In genomic region chr15:103250195-103250740, GRCm38 (mm10) we compare ENCODE assay signal across 8 mouse cellular contexts. TPM values are rescaled to one million over a fixed set of nuclear protein-coding genes. Genes with fewer than 3 reads are reported as not detected.
A peak's percentile ranks its signal among the peaks of the same experiment; 100 is the strongest.
DNase-seq lines count a peak whose midpoint lies in the region; ATAC-seq and TF ChIP-seq lines count a peak whose summit lies in the region.

No protein-coding gene starts in this region.

- H3K36me3 ChIP-seq in neural tube, embryonic 15.5 days, result peaks cover 36% of the 10 kb centered on the region
- H3K36me3 ChIP-seq in intestine, embryonic 16.5 days (ENCODE audit: control insufficient read depth, insufficient read depth, low read length), result peaks cover 17% of the 10 kb centered on the region
- peaks cover 65% of the 10 kb centered on the region for H3K36me3 ChIP-seq in liver, embryonic 16.5 days (ENCODE audit: control insufficient read depth, insufficient read depth)

- H3K4me3 ChIP-seq in neural tube, embryonic 15.5 days (replicated peaks), result no peak overlapping the region
- H3K4me3 ChIP-seq in bone marrow, adult 2 months (replicated peaks; ENCODE audit: control insufficient read depth, low read depth, low read length), result peak overlapping the region; percentile 65
- H3K4me3 ChIP-seq in intestine, embryonic 16.5 days (ENCODE audit: low read length), result no peak overlapping the region
- H3K4me3 ChIP-seq in liver, embryonic 16.5 days (ENCODE audit: low read depth, low read length), result peak overlapping the region; percentile 76

- H3K4me2 ChIP-seq in neural tube, embryonic 15.5 days, result no peak overlapping the region
- H3K4me2 ChIP-seq in intestine, embryonic 16.5 days (ENCODE audit: low read depth, low read length), result no peak overlapping the region
- peak overlapping the region; percentile 90 for H3K4me2 ChIP-seq in liver, embryonic 16.5 days (ENCODE audit: low read depth, low read length)

- WGBS in neural tube, embryonic 15.5 days, result 20% methylated on average over 2 of the region's 2 CpGs
- 26% methylated on average over 2 of the region's 2 CpGs for WGBS in bone marrow, adult 2 months
- 25% methylated on average over 2 of the region's 2 CpGs for WGBS in intestine, embryonic 16.5 days
- WGBS in liver, embryonic 16.5 days (ENCODE audit: insufficient replicate concordance), result 35% methylated on average over 2 of the region's 2 CpGs

- H3K27me3 ChIP-seq in neural tube, embryonic 15.5 days (replicated peaks), result no peaks in the 10 kb centered on the region; the same call in 1 of the 2 replicates
- no peaks in the 10 kb centered on the region for H3K27me3 ChIP-seq in intestine, embryonic 16.5 days (replicated peaks; ENCODE audit: control insufficient read depth, insufficient read depth, low read length)
- no peaks in the 10 kb centered on the region for H3K27me3 ChIP-seq in liver, embryonic 16.5 days (ENCODE audit: control insufficient read depth, insufficient read depth, low read depth, low read length)

- H3K4me1 ChIP-seq in neural tube, embryonic 15.5 days, result peaks cover 12% of the 10 kb centered on the region
- peaks cover 1% of the 10 kb centered on the region; the same call in 1 of the 2 replicates for H3K4me1 ChIP-seq in bone marrow, adult 2 months (ENCODE audit: control insufficient read depth, insufficient read depth, low read length)
- H3K4me1 ChIP-seq in intestine, embryonic 16.5 days (ENCODE audit: control insufficient read depth, insufficient read depth, low read length), result peaks cover 8% of the 10 kb centered on the region
- H3K4me1 ChIP-seq in liver, embryonic 16.5 days (ENCODE audit: control insufficient read depth, low read depth, low read length), result peaks cover 46% of the 10 kb centered on the region

- no peak for TF ChIP-seq POLR2A in bone marrow, adult 2 months (IDR thresholded peaks at IDR 0.05; ENCODE audit: borderline replicate concordance, control insufficient read depth, low read depth, low read length)

- H3K9ac ChIP-seq in neural tube, embryonic 15.5 days (replicated peaks), result no peak overlapping the region
- H3K9ac ChIP-seq in intestine, embryonic 16.5 days (ENCODE audit: low read depth, low read length), result no peak overlapping the region
- peak overlapping the region; percentile 90 for H3K9ac ChIP-seq in liver, embryonic 16.5 days (ENCODE audit: low read depth, low read length)

- TF ChIP-seq CTCF in bone marrow, adult 2 months (IDR thresholded peaks at IDR 0.05; ENCODE audit: control insufficient read depth, insufficient read depth, low read length), result peak; percentile 99

- no peak overlapping the region for H3K27ac ChIP-seq in neural tube, embryonic 15.5 days (replicated peaks)
- peak overlapping the region; percentile 75 for H3K27ac ChIP-seq in bone marrow, adult 2 months (ENCODE audit: control insufficient read depth, insufficient read depth, low read depth, low read length, poor library complexity)
- no peak overlapping the region for H3K27ac ChIP-seq in intestine, embryonic 16.5 days (ENCODE audit: low read length)
- peak overlapping the region; percentile 99 for H3K27ac ChIP-seq in liver, embryonic 16.5 days (ENCODE audit: low read length)

- peak; percentile 83 for DNase-seq in neural tube, embryonic 10.5 days (ENCODE audit: extremely low spot score, low spot score)
- peak; percentile 82 for DNase-seq in gastrocnemius, adult 18-20 months (ENCODE audit: low spot score)
- peak; percentile 82 for DNase-seq in retina, postnatal 1 day
- DNase-seq in urinary bladder, postnatal 36 days (ENCODE audit: low spot score in 2 of 2), result peak; percentile 46 to 60

- H3K9me3 ChIP-seq in neural tube, embryonic 15.5 days (replicated peaks), result no peaks in the 10 kb centered on the region
- no peaks in the 10 kb centered on the region for H3K9me3 ChIP-seq in intestine, embryonic 16.5 days (ENCODE audit: control insufficient read depth, low read length)
- H3K9me3 ChIP-seq in liver, embryonic 16.5 days (replicated peaks; ENCODE audit: control insufficient read depth, low read length), result no peaks in the 10 kb centered on the region

- no peak; the same call in 1 of the 2 replicates for ATAC-seq in neural tube, embryonic 15.5 days (ENCODE audit: low FRiP score)
- ATAC-seq in intestine, embryonic 16.5 days, result peak; percentile 10; the same call in 1 of the 2 replicates
- ATAC-seq in liver, embryonic 16.5 days (ENCODE audit: low read depth), result peak; percentile 3; the same call in 1 of the 2 replicates

RNA-seq across cellular contexts. Expression of gene Nfe2, which starts 7.9 kb away (rescaled TPM):
- 0.99 and 4.6 TPM in 2 replicates for polyA plus RNA-seq in neural tube, embryonic 15.5 days (2015; fragmentation: Nextera tagmentation; extraction: Ambion mirVana)
- 218 and 304 TPM in 2 replicates for polyA plus RNA-seq in bone marrow, adult 2 months (2011; ENCODE audit: insufficient read depth, insufficient read length, low replicate concordance, missing spikeins)
- not detected for total RNA-seq in gastrocnemius, adult 18-20 months (2021)
- 3.4 and 5.2 TPM in 2 replicates for polyA plus RNA-seq in intestine, embryonic 16.5 days (2015; fragmentation: Nextera tagmentation; extraction: Ambion mirVana)
- 202 and 220 TPM in 2 replicates for polyA plus RNA-seq in liver, embryonic 16.5 days (2015; fragmentation: Nextera tagmentation; extraction: Ambion mirVana)

RNA-seq across cellular contexts. Expression of gene Hnrnpa1, which starts 10.0 kb away (rescaled TPM):
- polyA plus RNA-seq in neural tube, embryonic 15.5 days (2015; fragmentation: Nextera tagmentation; extraction: Ambion mirVana), result 582 and 600 TPM in 2 replicates
- 406 and 641 TPM in 2 replicates for polyA plus RNA-seq in bone marrow, adult 2 months (2011; ENCODE audit: insufficient read depth, insufficient read length, low replicate concordance, missing spikeins)
- total RNA-seq in gastrocnemius, adult 18-20 months (2021), result 10 to 100 TPM; 77.2 to 94.8 TPM
- polyA plus RNA-seq in intestine, embryonic 16.5 days (2015; fragmentation: Nextera tagmentation; extraction: Ambion mirVana), result 472 and 503 TPM in 2 replicates
- polyA plus RNA-seq in liver, embryonic 16.5 days (2015; fragmentation: Nextera tagmentation; extraction: Ambion mirVana), result 174 and 193 TPM in 2 replicates

RNA-seq across cellular contexts. Expression of gene Cbx5, which starts 10.7 kb away (rescaled TPM):
- polyA plus RNA-seq in neural tube, embryonic 15.5 days (2015; fragmentation: Nextera tagmentation; extraction: Ambion mirVana), result 102 and 107 TPM in 2 replicates
- polyA plus RNA-seq in bone marrow, adult 2 months (2011; ENCODE audit: insufficient read depth, insufficient read length, low replicate concordance, missing spikeins), result 178 and 226 TPM in 2 replicates
- 10 to 100 TPM; 25.4 to 35.6 TPM for total RNA-seq in gastrocnemius, adult 18-20 months (2021)
- polyA plus RNA-seq in intestine, embryonic 16.5 days (2015; fragmentation: Nextera tagmentation; extraction: Ambion mirVana), result 60.0 and 70.4 TPM in 2 replicates
- polyA plus RNA-seq in liver, embryonic 16.5 days (2015; fragmentation: Nextera tagmentation; extraction: Ambion mirVana), result 40.6 and 45.9 TPM in 2 replicates

RNA-seq across cellular contexts. Expression of gene Copz1, which starts 22.2 kb away (rescaled TPM):
- polyA plus RNA-seq in neural tube, embryonic 15.5 days (2015; fragmentation: Nextera tagmentation; extraction: Ambion mirVana), result 190 and 207 TPM in 2 replicates
- polyA plus RNA-seq in bone marrow, adult 2 months (2011; ENCODE audit: insufficient read depth, insufficient read length, low replicate concordance, missing spikeins), result 146 and 155 TPM in 2 replicates
- total RNA-seq in gastrocnemius, adult 18-20 months (2021), result 10 to 100 TPM; 35.8 to 37.3 TPM
- 297 and 298 TPM in 2 replicates for polyA plus RNA-seq in intestine, embryonic 16.5 days (2015; fragmentation: Nextera tagmentation; extraction: Ambion mirVana)
- polyA plus RNA-seq in liver, embryonic 16.5 days (2015; fragmentation: Nextera tagmentation; extraction: Ambion mirVana), result 194 TPM in 2 replicates

Comparison
In these comparisons a context has a peak if more than half of its experiments do, and no peak if none do; other contexts are left out.
1. H3K27ac ChIP-seq: peak in bone marrow, adult 2 months (single experiment) and liver, embryonic 16.5 days (single experiment); none in neural tube, embryonic 15.5 days (single experiment) and intestine, embryonic 16.5 days (single experiment).
2. H3K4me3 ChIP-seq: peak in bone marrow, adult 2 months (single experiment) and liver, embryonic 16.5 days (single experiment); none in neural tube, embryonic 15.5 days (single experiment) and intestine, embryonic 16.5 days (single experiment).
3. RNA of gene Nfe2, which starts 7.9 kb away (polyA plus RNA-seq): 218 to 304 TPM in bone marrow, adult 2 months and 202 to 220 TPM in liver, embryonic 16.5 days; 3.4 to 5.2 TPM in intestine, embryonic 16.5 days and 0.99 to 4.6 TPM in neural tube, embryonic 15.5 days; every median in the first group is over 10 times any median in the second.
4. Peak in every context shown above with its lines, with median percentiles within 50 percentile points of each other: DNase-seq.